Mouse (Mus musculus): Measurements from ENCODE around the gene Hipk2. TPM values are rescaled to one million over a fixed set of nuclear protein-coding genes. Genes with fewer than 3 reads are reported as not detected.
A peak's percentile ranks its signal among the peaks of the same experiment; 100 is the strongest.

Hipk2 gene
- total RNA-seq, 4 experiments from 2014 or later = 64.8 to 69.9 (median 67.6) TPM

GRCm38 (mm10) chr6:38755961-38756360 lies 120.0 kb downstream of the Hipk2 start:
- DNase-seq (ENCODE audit: low spot score in 2 of 2) = no peak

GRCm38 (mm10) chr6:38755188-38755587 lies 120.8 kb downstream of the Hipk2 start:
- no peak for DNase-seq (ENCODE audit: low spot score in 2 of 2)

GRCm38 (mm10) chr6:38753729-38754128 lies 122.2 kb downstream of the Hipk2 start:
- no peak for DNase-seq (ENCODE audit: low spot score in 2 of 2)

- no peak for DNase-seq (ENCODE audit: low spot score in 2 of 2)
Measured at GRCm38 (mm10) chr6:38753025-38753424, 122.9 kb downstream of the Hipk2 start.

- DNase-seq (ENCODE audit: low spot score in 2 of 2) = no peak
Measured at GRCm38 (mm10) chr6:38752495-38752894, 123.5 kb downstream of the Hipk2 start.

- DNase-seq (ENCODE audit: low spot score in 2 of 2) = no peak
Measured at GRCm38 (mm10) chr6:38748037-38748436, 127.9 kb downstream of the Hipk2 start.

GRCm38 (mm10) chr6:38743351-38743750 lies 132.6 kb downstream of the Hipk2 start:
- DNase-seq (ENCODE audit: low spot score in 2 of 2) = no peak

GRCm38 (mm10) chr6:38742441-38742840 lies 133.5 kb downstream of the Hipk2 start:
- no peak for DNase-seq (ENCODE audit: low spot score in 2 of 2)

GRCm38 (mm10) chr6:38741024-38741423 lies 134.9 kb downstream of the Hipk2 start:
- DNase-seq (ENCODE audit: low spot score in 2 of 2) = no peak

- DNase-seq (ENCODE audit: low spot score in 2 of 2) = no peak
Measured at GRCm38 (mm10) chr6:38739266-38739665, 136.7 kb downstream of the Hipk2 start.

- no peak for DNase-seq (ENCODE audit: low spot score in 2 of 2)
Measured at GRCm38 (mm10) chr6:38737763-38738162, 138.2 kb downstream of the Hipk2 start.

GRCm38 (mm10) chr6:38736240-38736639 lies 139.7 kb downstream of the Hipk2 start:
- DNase-seq (ENCODE audit: low spot score in 2 of 2) = peak; percentile 58 to 84

- no peak for DNase-seq (ENCODE audit: low spot score in 2 of 2)
Measured at GRCm38 (mm10) chr6:38732681-38733080, 143.3 kb downstream of the Hipk2 start.

- peak; percentile 64 to 81 for DNase-seq (ENCODE audit: low spot score in 2 of 2)
Measured at GRCm38 (mm10) chr6:38730169-38731146, 145.5 kb downstream of the Hipk2 start.

GRCm38 (mm10) chr6:38725515-38725914 lies 150.4 kb downstream of the Hipk2 start:
- no peak for DNase-seq (ENCODE audit: low spot score in 2 of 2)

GRCm38 (mm10) chr6:38721361-38721760 lies 154.6 kb downstream of the Hipk2 start:
- DNase-seq (ENCODE audit: low spot score in 2 of 2) = no peak

- DNase-seq (ENCODE audit: low spot score in 2 of 2) = no peak
Measured at GRCm38 (mm10) chr6:38719229-38719628, 156.7 kb downstream of the Hipk2 start.

GRCm38 (mm10) chr6:38718625-38719024 lies 157.3 kb downstream of the Hipk2 start:
- DNase-seq (ENCODE audit: low spot score in 2 of 2) = no peak

- DNase-seq (ENCODE audit: low spot score in 2 of 2) = no peak
Measured at GRCm38 (mm10) chr6:38715881-38716280, 160.1 kb downstream of the Hipk2 start.

GRCm38 (mm10) chr6:38713957-38714898 lies 161.7 kb downstream of the Hipk2 start:
- DNase-seq (ENCODE audit: low spot score in 2 of 2) = no peak

GRCm38 (mm10) chr6:38710449-38710848 lies 165.5 kb downstream of the Hipk2 start:
- DNase-seq (ENCODE audit: low spot score in 2 of 2) = no peak

All from layer of hippocampus, adult 8-10 months (tissue).